Mouse (Mus musculus) stomach, embryonic 14.5 days (tissue): ENCODE results near the gene Kirrel2. TPM values are rescaled to one million over a fixed set of nuclear protein-coding genes. Genes with fewer than 3 reads are reported as not detected.
A peak's percentile ranks its signal among the peaks of the same experiment; 100 is the strongest.
"Not testable (repeated sequence)": the region's sequence is repeated elsewhere in the genome, so short reads cannot be mapped to it uniquely, and the experiment has no call there.

Experiments used
- ATAC-seq: fragments of 200-750 bp; cut with Nextera tagmentation; 2 replicates; pipeline ENCODE4 v1.8.0; 2017; ENCODE audit warnings: low read depth, moderate TSS enrichment; ENCODE audit not compliant: insufficient number of reproducible peaks, insufficient read depth, low FRiP score
- H3K27ac ChIP-seq: fragments of 300-500 bp; sonication (generic); 2 replicates; pipeline ENCODE4 v1.5.1; 2014; ENCODE audit warnings: mild to moderate bottlenecking, low read length, moderate library complexity, mixed read lengths
- H3K27me3 ChIP-seq: fragments of 300-500 bp; sonication (generic); 2 replicates; pipeline ENCODE4 v1.6.1; 2014; ENCODE audit warnings: low read length, control low read depth, mixed read lengths; ENCODE audit not compliant: control insufficient read depth, insufficient read depth
- H3K36me3 ChIP-seq: fragments of 300-500 bp; sonication (generic); 2 replicates; pipeline ENCODE4 v1.6.1; 2014; ENCODE audit warnings: mild to moderate bottlenecking, control low read depth, low read length, moderate library complexity, mixed read lengths; ENCODE audit not compliant: control insufficient read depth, insufficient read depth
- H3K4me1 ChIP-seq: fragments of 300-500 bp; sonication (generic); 2 replicates; pipeline ENCODE4 v1.6.1; 2014; ENCODE audit warnings: low read length, control low read depth, mixed read lengths; ENCODE audit not compliant: control insufficient read depth, insufficient read depth
- H3K4me2 ChIP-seq: fragments of 300-500 bp; sonication (generic); replicated peaks from 2 replicates; pipeline ENCODE4 v1.6.1; 2014; ENCODE audit warnings: low read depth, low read length, control low read depth
- H3K4me3 ChIP-seq: fragments of 300-500 bp; sonication (generic); 2 replicates; pipeline ENCODE4 v1.5.1; 2014; ENCODE audit warnings: low read depth, low read length, control low read depth
- H3K9ac ChIP-seq: fragments of 300-500 bp; sonication (generic); replicated peaks from 2 replicates; pipeline ENCODE4 v1.6.1; 2014; ENCODE audit warnings: low read depth, mild to moderate bottlenecking, control low read depth, low read length, moderate library complexity, mixed read lengths
- H3K9me3 ChIP-seq: fragments of 300-500 bp; sonication (generic); 2 replicates; pipeline ENCODE4 v1.6.1; 2016; ENCODE audit warnings: low read depth, low read length, control low read depth; ENCODE audit not compliant: control insufficient read depth
- WGBS: fragments of 180-500 bp; shearing (Covaris S2); extraction: QIAGEN DNeasy Blood & Tissue Kit; methylation state at CpG from one replicate; pipeline ENCODE4 v1.1.7; 2014; 5-methylcytosine and 5-hydroxymethylcytosine counted together
- polyA plus RNA-seq: library from polyadenylated mRNA; unstranded; fragments of >200 nt; fragmentation: Nextera tagmentation; extraction: Ambion mirVana; gene quantifications from 2 replicates; pipeline ENCODE4 v1.2.1, GENCODE M21; 2014

Kirrel2 gene
- 0.45 and 1.2 TPM in 2 replicates for polyA plus RNA-seq

DNA sequence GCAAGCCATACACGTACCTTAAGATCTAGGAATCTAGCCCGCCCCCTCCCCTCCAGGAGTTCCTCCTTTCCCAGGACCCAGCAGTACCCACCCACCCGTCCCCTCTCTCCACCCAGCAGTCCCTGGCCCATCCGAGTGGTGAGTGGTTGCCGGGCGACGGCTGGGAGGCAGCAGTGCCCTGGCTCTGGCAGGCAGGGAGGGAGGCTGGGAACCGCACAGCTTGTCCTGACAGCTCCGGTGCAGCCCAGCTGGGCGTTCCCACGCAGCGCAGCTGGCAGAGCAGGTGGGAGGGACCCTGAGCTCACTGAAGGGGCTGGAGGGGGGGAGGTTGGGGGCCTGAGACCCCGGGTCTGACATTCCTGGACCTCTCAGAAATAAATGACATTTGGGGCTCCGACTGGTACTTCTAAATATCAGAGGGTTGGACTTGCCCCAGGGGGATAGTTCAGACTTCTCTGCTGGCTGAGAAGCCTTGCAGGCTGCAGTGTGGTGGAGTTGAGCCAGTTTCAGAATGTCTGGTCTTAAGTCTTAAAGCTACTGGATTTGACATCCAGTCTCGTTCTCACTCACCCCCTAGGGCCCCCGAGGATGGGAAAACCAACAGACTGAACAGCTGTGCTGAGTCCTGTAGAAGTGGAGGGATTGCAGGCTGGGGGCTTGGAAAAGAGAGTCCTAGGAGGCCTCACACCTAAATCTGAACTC, at the start of gene Kirrel2, which contains the start of gene Nphs1:
Gene Kirrel2, minus strand, starts transcription at position 62 of the 702 bp plus-strand sequence.
Gene Nphs1, plus strand, starts transcription at position 687 of the 702 bp plus-strand sequence.
- no peaks in the 10 kb centered on the region for H3K36me3 ChIP-seq
- no peak within 1 kb of the TSS for H3K9ac ChIP-seq
- peak; percentile 57; the same call in 1 of the 2 replicates for ATAC-seq
- peak within 1 kb of the TSS; percentile 32 for H3K4me2 ChIP-seq
- peaks cover 15% of the 10 kb centered on the region; the same call in 1 of the 2 replicates for H3K4me1 ChIP-seq
- peaks cover 82% of the 10 kb centered on the region for H3K27me3 ChIP-seq
- H3K27ac ChIP-seq = no peak within 1 kb of the TSS; the same call in 1 of the 2 replicates
- WGBS = 3% methylated on average over 16 of the region's 16 CpGs
- no peaks in the 10 kb centered on the region for H3K9me3 ChIP-seq
- H3K4me3 ChIP-seq = peak within 1 kb of the TSS; percentile 17

DNA sequence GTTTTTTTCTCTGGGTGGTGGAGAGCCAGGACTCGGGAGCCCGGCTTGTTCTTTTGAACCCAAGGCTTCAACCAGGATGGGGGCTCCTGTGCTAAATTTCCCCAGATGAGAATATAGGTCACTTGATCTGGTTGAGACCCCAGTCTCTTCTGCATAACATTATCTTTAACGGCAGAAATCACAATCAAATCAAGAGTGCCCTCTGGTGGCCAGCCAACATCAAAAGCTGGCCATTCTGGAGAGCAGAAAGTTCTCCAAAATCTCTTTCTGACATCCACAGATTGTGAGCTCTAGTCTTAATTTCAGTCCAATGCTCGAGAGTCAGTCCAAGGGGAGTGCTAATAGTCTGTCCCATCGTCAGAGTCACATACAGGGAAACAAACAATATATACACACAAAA, 43.7 kb upstream of the Kirrel2 start:
- WGBS = 82% methylated on average over 5 of the region's 5 CpGs
- not testable (repeated sequence) for H3K4me1 ChIP-seq

DNA sequence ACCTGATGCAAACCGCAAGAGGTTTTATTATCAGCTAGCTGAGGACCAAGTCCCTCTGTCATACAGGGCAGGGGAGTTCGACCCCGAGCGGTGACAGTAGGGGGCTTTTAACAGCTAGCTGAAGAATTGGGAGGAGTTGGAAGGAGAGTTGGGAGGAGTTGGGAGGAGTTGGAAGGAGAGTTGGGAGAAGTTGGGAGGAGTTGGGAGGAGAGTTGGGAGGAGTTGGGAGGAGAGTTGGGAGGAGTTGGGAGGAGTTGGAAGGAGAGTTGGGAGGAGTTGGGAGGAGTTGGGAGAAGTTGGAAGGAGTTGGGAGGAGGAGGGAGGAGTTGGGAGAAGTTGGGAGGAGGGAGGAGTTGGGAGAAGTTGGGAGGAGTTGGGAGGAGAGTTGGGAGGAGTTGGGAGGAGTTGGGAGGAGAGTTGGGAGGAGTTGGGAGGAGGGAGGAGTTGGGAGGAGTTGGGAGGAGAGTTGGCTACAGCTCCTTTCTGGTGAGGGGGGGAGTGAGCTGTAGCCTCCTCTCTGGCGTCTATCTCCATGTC, 38.1 kb upstream of the Kirrel2 start:
- not testable (repeated sequence) for H3K27ac ChIP-seq, H3K4me2 ChIP-seq, H3K9me3 ChIP-seq, H3K4me1 ChIP-seq, H3K4me3 ChIP-seq, H3K9ac ChIP-seq, H3K27me3 ChIP-seq, H3K36me3 ChIP-seq, ATAC-seq
- 47% methylated on average over 5 of the region's 5 CpGs for WGBS

More for the DNA sequence above, 43.7 kb upstream of the Kirrel2 start:
- not testable (repeated sequence) for H3K36me3 ChIP-seq, H3K9me3 ChIP-seq, H3K4me2 ChIP-seq, H3K27me3 ChIP-seq, H3K9ac ChIP-seq, H3K4me3 ChIP-seq, ATAC-seq, H3K27ac ChIP-seq

DNA sequence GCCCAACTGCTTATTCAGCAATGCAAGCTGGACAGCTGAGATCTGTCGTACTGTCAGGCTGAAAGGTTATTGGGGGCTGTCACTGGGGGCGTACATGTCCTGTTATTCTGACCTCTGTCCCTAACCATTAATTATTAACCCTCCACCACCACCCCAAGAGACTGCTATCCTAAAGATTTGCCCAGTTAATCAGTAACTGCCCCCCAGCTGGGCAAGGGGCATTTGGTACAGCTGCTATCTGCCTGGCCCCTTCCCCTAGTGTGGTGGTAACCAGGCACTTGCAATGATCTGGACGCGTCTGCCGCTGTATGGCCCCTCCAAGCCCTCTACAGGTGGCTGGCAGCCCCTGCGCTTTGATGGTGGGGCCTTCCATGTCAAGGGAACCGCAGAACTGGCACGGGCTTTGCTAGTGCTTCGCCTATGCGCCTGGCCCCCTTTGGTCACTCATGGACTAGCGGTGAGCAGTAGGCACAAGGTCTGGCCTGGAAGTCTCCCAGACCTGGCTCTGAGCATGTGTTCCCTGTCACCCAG, 36.0 kb upstream of the Kirrel2 start, which contains the start of gene Prodh2:
Gene Prodh2, plus strand, starts transcription at position 222 of the 531 bp plus-strand sequence.
- no peak within 1 kb of the TSS for H3K4me3 ChIP-seq
- no peak within 1 kb of the TSS for H3K27ac ChIP-seq
- WGBS = 44% methylated on average over 11 of the region's 11 CpGs
- H3K9me3 ChIP-seq = no peaks in the 10 kb centered on the region
- no peaks in the 10 kb centered on the region for H3K27me3 ChIP-seq
- no peak within 1 kb of the TSS for H3K4me2 ChIP-seq
- no peaks in the 10 kb centered on the region for H3K4me1 ChIP-seq
- no peaks in the 10 kb centered on the region for H3K36me3 ChIP-seq
- peak; percentile 53; the same call in 1 of the 2 replicates for ATAC-seq
- H3K9ac ChIP-seq = no peak within 1 kb of the TSS

DNA sequence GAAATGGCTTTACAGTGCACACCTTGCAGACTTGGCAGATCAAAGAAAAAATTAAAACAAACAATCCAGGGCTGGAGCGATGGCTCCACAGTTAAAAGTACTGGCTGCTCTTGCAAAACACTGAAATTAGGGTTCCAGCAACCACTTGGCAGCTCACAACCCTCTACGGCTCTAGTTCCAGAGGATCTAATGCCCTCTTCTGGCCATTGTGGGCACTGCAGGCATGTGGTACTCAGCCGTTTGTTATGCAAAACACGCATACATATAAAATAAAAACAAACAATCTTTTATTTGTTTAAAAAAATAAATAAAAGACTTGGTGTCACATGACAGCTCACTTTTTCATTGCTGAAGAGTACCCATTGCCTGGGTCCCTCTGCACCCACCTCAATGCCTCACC, 35.3 kb upstream of the Kirrel2 start:
- 18% methylated on average over 4 of the region's 4 CpGs for WGBS
- ATAC-seq = no peak
- H3K4me2 ChIP-seq = no peak overlapping the region

DNA sequence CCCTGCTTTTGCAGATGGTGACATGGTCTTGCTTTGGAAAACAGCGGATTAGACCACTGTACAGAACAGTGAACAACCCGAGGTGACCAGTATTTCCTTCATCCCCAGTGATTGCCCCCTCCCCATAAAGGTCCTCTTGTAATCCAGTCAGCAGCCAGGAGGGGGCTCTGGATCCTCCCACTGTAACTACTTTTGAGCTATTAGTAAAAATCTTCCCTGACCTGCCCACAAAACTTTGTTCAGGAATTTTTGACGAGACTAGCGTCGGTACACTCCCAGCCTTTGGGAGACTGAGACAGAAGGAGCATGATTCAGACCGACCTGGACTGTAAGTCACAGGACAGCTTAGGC, 33.4 kb upstream of the Kirrel2 start:
- H3K4me1 ChIP-seq = no peaks in the 10 kb centered on the region
- H3K4me2 ChIP-seq = no peak overlapping the region
- no peaks in the 10 kb centered on the region for H3K9me3 ChIP-seq
- no peak overlapping the region for H3K4me3 ChIP-seq
- H3K27ac ChIP-seq = no peak overlapping the region
- H3K27me3 ChIP-seq = no peaks in the 10 kb centered on the region
- H3K36me3 ChIP-seq = no peaks in the 10 kb centered on the region
- H3K9ac ChIP-seq = no peak overlapping the region
- ATAC-seq = no peak
- 14% methylated on average over 6 of the region's 6 CpGs for WGBS

More for the DNA sequence above, 35.3 kb upstream of the Kirrel2 start:
- Histone ChIP-seq H3K27ac (no peak overlapping the region), H3K36me3 (no peaks in the 10 kb centered on the region), H3K4me3 (no peak overlapping the region), H3K4me1 (no peaks in the 10 kb centered on the region), H3K9ac (no peak overlapping the region), H3K9me3 (no peaks in the 10 kb centered on the region), H3K27me3 (no peaks in the 10 kb centered on the region)

DNA sequence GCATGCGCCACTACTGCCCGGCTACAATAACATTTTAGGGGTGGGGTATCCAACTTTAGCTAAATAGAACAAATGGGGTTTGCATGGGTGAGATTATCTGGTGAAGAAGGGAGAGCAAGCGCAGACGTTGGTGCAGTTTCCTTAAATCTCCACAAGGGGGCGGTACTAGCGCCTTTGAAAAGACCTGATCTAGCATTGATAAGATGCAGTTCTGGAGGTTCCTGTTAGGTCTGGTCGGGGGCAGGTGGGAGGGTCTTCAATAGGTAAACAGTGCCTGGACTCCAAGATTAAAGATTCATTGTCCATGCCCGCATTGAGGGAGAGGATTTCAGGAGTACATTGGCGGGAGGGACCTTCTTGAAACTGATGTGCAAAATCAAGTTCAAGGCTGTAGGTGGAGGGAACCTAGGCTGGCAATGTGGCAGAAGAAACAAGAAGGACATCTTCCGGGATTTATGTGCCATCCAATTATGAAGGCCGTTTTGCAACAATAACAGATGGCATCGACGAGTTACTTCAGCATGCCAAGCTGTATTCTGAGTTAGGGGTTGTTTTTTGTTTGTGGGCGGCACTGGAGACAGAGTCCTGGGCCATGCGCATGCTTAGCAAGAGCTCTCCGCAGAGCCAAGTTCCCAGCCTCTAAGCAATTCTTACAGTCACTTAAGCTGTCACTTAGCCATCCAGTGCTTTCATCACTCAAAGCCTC, 32.9 kb upstream of the Kirrel2 start:
- no peak overlapping the region for H3K4me3 ChIP-seq
- 27% methylated on average over 16 of the region's 16 CpGs for WGBS
- no peak for ATAC-seq
- no peaks in the 10 kb centered on the region for H3K36me3 ChIP-seq
- no peak overlapping the region for H3K9ac ChIP-seq
- no peak overlapping the region for H3K4me2 ChIP-seq
- H3K27ac ChIP-seq = no peak overlapping the region
- H3K9me3 ChIP-seq = no peaks in the 10 kb centered on the region
- no peaks in the 10 kb centered on the region for H3K4me1 ChIP-seq
- H3K27me3 ChIP-seq = no peaks in the 10 kb centered on the region

DNA sequence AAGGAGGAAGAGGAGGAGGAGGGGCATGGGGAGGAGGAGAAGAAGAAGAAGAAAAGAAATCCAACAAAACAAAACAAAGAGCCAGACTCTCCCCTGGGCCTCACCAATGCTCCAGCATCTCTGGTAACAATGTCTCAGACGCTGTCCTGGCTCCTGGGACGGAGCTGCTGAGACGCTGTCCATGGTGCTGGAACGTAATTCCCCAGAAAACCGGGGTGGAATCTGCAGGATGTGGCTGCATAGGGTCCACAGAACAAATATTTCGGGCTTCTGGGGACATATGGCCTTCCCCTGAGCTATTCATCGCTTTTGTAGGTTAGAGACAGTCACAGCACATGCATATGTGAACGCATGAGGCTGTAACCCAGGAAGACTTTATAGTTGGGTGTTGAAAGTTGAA, 26.8 kb upstream of the Kirrel2 start:
- Histone ChIP-seq H3K27me3 (no peaks in the 10 kb centered on the region), H3K4me2 (no peak overlapping the region), H3K9ac (no peak overlapping the region), H3K4me1 (no peaks in the 10 kb centered on the region), H3K9me3 (no peaks in the 10 kb centered on the region), H3K4me3 (no peak overlapping the region), H3K36me3 (no peaks in the 10 kb centered on the region), H3K27ac (no peak overlapping the region)
- no peak for ATAC-seq
- 15% methylated on average over 8 of the region's 8 CpGs for WGBS
